Mouse (Mus musculus) kidney, embryonic 14.5 days (tissue): ENCODE data around the gene Pms2. TPM values are rescaled to one million over a fixed set of nuclear protein-coding genes. Genes with fewer than 3 reads are reported as not detected.

Experiments used
- ATAC-seq: fragments of 200-750 bp; cut with Nextera tagmentation; 2 replicates; pipeline ENCODE4 v1.8.0; 2017; ENCODE audit warnings: moderate number of reproducible peaks, mild to moderate bottlenecking, moderate TSS enrichment, moderate library complexity; ENCODE audit not compliant: low FRiP score, low TSS enrichment
- H3K27ac ChIP-seq: fragments of 300-500 bp; sonication (generic); 2 replicates; pipeline ENCODE4 v1.5.1; 2014; ENCODE audit warnings: low read depth, mild to moderate bottlenecking, low read length, moderate library complexity, mixed read lengths
- H3K27me3 ChIP-seq: fragments of 300-500 bp; sonication (generic); 2 replicates; pipeline ENCODE4 v1.6.1; 2014; ENCODE audit warnings: mild to moderate bottlenecking, low read length; ENCODE audit not compliant: control insufficient read depth, insufficient read depth
- H3K36me3 ChIP-seq: fragments of 300-500 bp; sonication (generic); 2 replicates; pipeline ENCODE4 v1.6.1; 2014; ENCODE audit warnings: low read length, mixed read lengths; ENCODE audit not compliant: control insufficient read depth, insufficient read depth
- H3K4me1 ChIP-seq: fragments of 300-500 bp; sonication (generic); 2 replicates; pipeline ENCODE4 v1.6.1; 2014; ENCODE audit warnings: low read length, mixed read lengths; ENCODE audit not compliant: control insufficient read depth, insufficient read depth
- H3K4me2 ChIP-seq: fragments of 300-500 bp; sonication (generic); replicated peaks from 2 replicates; pipeline ENCODE4 v1.6.1; 2014; ENCODE audit warnings: low read depth, mild to moderate bottlenecking, low read length
- H3K4me3 ChIP-seq: fragments of 300-500 bp; sonication (generic); 2 replicates; pipeline ENCODE4 v1.5.1; 2014; ENCODE audit warnings: mild to moderate bottlenecking, low read length
- H3K9ac ChIP-seq: fragments of 300-500 bp; sonication (generic); 2 replicates; pipeline ENCODE4 v1.6.1; 2014; ENCODE audit warnings: low read depth, mild to moderate bottlenecking, low read length, moderate library complexity
- H3K9me3 ChIP-seq: fragments of 300-500 bp; sonication (generic); 2 replicates; pipeline ENCODE4 v1.6.1; 2016; ENCODE audit warnings: low read length; ENCODE audit not compliant: control insufficient read depth
- WGBS: fragments of 180-500 bp; shearing (Covaris S2); extraction: QIAGEN DNeasy Blood & Tissue Kit; methylation state at CpG from one replicate; pipeline ENCODE4 v1.1.7; 2014; 5-methylcytosine and 5-hydroxymethylcytosine counted together
- polyA plus RNA-seq: library from polyadenylated mRNA; unstranded; fragments of >200 nt; fragmentation: Nextera tagmentation; extraction: Ambion mirVana; gene quantifications from 2 replicates; pipeline ENCODE4 v1.2.1, GENCODE M21; 2014

Pms2 gene
- polyA plus RNA-seq, 1 experiment from 2014 or later = 37.5 TPM

DNA sequence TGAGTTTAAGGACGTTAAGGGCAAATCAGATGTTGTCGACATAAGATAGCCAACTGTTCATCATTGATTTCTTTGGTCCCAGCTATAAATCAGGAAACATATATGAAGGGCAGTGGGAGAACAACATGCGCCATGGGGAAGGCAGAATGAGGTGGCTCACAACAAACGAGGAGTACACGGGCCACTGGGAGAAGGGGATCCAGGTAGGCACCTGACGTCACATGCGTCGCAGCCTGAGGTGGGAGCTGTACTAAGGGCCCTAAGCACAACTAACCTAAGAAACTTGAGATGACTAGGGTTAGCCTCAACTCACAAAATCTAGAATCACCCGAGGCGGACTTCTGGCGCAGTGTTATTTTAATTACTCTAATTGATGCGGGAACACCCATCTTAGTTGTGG is 38.6 kb downstream of the Pms2 start:
- H3K9ac ChIP-seq = no peak overlapping the region
- ATAC-seq = no peak
- H3K4me2 ChIP-seq = no peak overlapping the region
- H3K36me3 ChIP-seq = no peaks in the 10 kb centered on the region
- 82% methylated on average over 12 of the region's 12 CpGs for WGBS
- no peaks in the 10 kb centered on the region for H3K27me3 ChIP-seq
- H3K4me3 ChIP-seq = no peak overlapping the region
- 0 out of 2 replicates have a peak, but pooled peaks cover 6% of the 10 kb centered on the region for H3K4me1 ChIP-seq
- no peaks in the 10 kb centered on the region; the same call in 1 of the 2 replicates for H3K9me3 ChIP-seq
- H3K27ac ChIP-seq = no peak overlapping the region

DNA sequence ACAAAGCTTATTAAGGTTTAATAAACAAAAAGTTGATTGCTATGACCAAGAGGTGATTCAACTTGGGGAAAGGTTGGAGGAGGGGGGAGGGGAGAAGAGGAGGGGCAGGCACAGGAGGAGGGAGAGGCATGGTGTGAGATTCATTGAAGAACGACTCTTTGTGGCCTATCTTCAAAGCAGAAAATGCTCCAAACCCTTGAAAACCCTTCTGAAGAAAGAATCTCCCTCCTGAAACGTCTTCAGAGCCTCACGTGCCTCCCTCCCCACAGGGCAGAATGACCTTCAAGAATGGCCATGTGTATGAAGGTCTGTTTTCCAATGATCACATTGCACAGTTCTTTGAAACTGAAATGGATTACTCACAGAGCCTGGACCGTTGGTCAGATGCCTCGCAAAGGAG is 40.3 kb downstream of the Pms2 start:
- Histone ChIP-seq H3K36me3 (no peaks in the 10 kb centered on the region), H3K9ac (no peak overlapping the region), H3K27ac (no peak overlapping the region), H3K4me2 (no peak overlapping the region), H3K4me1 (0 out of 2 replicates have a peak, but pooled peaks cover 6% of the 10 kb centered on the region), H3K9me3 (no peaks in the 10 kb centered on the region), H3K27me3 (no peaks in the 10 kb centered on the region), H3K4me3 (no peak overlapping the region)
- 34% methylated on average over 5 of the region's 5 CpGs for WGBS
- ATAC-seq = no peak

DNA sequence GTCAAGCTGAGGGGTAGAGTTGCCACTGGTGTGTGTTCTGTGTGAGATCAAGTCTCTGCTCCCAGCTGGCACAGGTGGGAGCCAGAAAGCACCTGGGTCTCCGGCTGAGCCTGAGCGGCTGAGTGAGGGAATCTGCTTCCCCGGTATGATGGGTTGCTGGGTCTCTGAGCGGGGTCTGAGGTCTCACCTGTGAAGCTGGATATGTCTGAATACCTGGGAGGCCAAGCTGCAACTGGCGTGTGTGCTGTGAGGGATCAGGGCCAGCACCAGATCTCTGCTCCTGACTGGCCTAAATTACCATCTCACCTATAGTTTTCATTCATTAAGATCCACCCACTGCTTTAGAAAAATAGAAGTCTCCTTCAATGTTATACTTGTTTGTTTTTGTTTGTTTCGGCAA is 47.3 kb downstream of the Pms2 start:
- 95% methylated on average over 6 of the region's 6 CpGs for WGBS
- no peak for ATAC-seq

DNA sequence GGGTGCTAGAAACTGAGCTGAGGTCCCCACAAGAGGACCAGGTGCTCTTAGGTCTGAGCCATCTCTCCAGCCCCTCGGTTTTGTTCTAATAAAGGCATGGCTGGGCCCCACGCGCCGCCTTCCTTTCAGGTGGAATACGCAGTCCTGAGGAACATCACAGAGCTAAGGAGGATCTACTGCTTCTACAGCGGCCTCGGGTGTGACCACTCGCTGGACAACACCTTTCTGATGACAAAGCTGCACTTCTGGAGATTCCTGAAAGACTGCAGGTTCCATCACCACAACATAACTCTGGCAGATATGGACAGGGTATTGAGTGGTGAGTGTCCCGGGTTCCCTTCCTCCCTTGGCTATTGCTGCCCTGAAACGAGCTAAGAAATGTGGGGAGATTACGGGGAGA is 49.8 kb downstream of the Pms2 start:
- Histone ChIP-seq H3K4me1 (no peaks in the 10 kb centered on the region), H3K36me3 (no peaks in the 10 kb centered on the region), H3K9me3 (0 out of 2 replicates have a peak, but pooled peaks cover 2% of the 10 kb centered on the region), H3K4me2 (no peak overlapping the region), H3K9ac (no peak overlapping the region), H3K27ac (no peak overlapping the region), H3K27me3 (no peaks in the 10 kb centered on the region), H3K4me3 (no peak overlapping the region)
- no peak for ATAC-seq
- 92% methylated on average over 11 of the region's 11 CpGs for WGBS

More for the DNA sequence above, 47.3 kb downstream of the Pms2 start:
- Histone ChIP-seq H3K9me3 (0 out of 2 replicates have a peak, but pooled peaks cover 2% of the 10 kb centered on the region), H3K4me1 (no peaks in the 10 kb centered on the region), H3K27me3 (no peaks in the 10 kb centered on the region), H3K9ac (no peak overlapping the region), H3K36me3 (no peaks in the 10 kb centered on the region), H3K27ac (no peak overlapping the region), H3K4me3 (no peak overlapping the region), H3K4me2 (no peak overlapping the region)

DNA sequence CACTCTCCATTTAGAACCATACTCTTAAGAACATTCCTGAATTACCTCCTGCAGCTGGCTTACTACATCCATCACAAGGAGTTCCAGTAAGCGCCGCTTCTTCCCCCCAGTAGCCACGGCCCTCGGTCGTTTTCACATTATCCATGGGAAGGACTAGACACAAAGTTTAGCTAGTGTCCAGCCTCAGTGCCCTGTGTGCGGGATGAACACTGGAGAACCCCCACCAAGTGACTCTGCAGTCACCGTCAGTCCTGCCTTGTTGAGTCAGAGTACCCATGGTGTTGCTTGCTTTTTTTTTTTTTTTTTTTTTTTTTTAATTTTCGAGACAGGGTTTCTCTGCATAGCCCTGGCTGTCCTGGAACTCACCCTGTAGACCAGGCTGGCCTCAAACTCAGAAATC is 51.4 kb downstream of the Pms2 start:
- Histone ChIP-seq H3K4me1 (no peaks in the 10 kb centered on the region), H3K4me3 (no peak overlapping the region), H3K27ac (no peak overlapping the region), H3K4me2 (no peak overlapping the region), H3K27me3 (no peaks in the 10 kb centered on the region), H3K9me3 (0 out of 2 replicates have a peak, but pooled peaks cover 2% of the 10 kb centered on the region), H3K9ac (no peak overlapping the region), H3K36me3 (no peaks in the 10 kb centered on the region)
- ATAC-seq = no peak
- WGBS = 87% methylated on average over 8 of the region's 8 CpGs

DNA sequence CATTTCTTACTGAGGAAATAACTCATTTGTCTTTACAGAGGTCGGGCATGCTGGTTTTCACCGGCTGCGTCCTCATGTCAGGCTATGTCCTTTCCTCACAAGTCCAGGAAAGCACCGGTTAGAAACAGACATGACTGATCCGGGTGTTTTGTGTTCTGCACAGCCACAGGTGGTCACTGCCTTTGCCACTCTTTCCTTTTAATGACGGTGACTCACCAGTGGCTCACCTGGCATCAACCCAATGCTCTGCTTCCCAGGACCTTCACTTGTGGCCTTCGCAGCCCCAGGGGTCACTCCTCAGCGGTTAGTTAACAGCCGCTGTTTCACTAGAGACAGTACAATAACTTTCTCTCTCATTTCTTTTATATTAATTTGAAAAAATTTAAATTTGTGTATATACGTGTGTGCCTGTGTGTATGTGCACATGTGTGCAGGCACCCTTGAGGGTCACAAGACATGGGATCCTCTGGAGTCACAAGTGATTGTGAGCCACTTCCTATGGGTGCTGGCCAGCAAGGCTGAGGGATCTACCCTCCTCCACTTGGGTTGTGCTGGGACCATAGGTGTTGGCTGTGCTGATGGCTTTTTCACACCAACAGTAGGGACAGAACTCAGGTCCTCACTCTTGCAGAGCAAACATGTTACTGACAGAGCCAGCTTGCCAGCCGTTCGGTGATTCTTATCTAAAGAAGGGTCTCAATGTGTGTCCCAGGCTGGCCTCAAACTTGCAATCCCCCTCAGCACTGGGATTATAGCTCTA is 56.0 kb downstream of the Pms2 start:
- Histone ChIP-seq H3K4me2 (no peak overlapping the region), H3K4me1 (no peaks in the 10 kb centered on the region), H3K9ac (no peak overlapping the region), H3K36me3 (no peaks in the 10 kb centered on the region), H3K9me3 (no peaks in the 10 kb centered on the region), H3K27me3 (no peaks in the 10 kb centered on the region), H3K27ac (no peak overlapping the region), H3K4me3 (no peak overlapping the region)
- 79% methylated on average over 12 of the region's 12 CpGs for WGBS
- no peak for ATAC-seq

DNA sequence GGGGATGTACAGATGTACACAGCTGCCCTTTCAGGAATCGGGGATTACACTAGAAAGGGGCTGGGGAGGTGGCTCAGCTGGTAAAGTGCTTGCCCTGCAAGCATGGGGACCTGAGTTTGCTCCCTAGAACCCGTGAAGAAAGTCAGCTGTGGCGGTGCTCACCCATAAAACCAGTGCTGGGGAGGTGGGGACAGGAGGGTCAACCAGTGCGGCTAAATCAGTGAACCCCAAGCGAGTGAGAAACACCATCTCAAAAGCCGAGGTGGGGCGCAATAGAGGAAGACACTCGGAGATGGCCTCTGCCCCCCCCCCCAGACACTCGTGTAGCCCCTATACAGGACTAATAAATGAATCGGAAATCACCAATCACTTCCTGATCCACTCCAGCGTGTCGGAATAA is 56.9 kb downstream of the Pms2 start:
- H3K9me3 ChIP-seq = no peaks in the 10 kb centered on the region
- 90% methylated on average over 12 of the region's 12 CpGs for WGBS
- no peaks in the 10 kb centered on the region for H3K27me3 ChIP-seq
- H3K4me1 ChIP-seq = no peaks in the 10 kb centered on the region
- no peak overlapping the region for H3K27ac ChIP-seq
- H3K4me2 ChIP-seq = no peak overlapping the region
- no peak for ATAC-seq
- H3K36me3 ChIP-seq = no peaks in the 10 kb centered on the region
- no peak overlapping the region for H3K9ac ChIP-seq
- no peak overlapping the region for H3K4me3 ChIP-seq

DNA sequence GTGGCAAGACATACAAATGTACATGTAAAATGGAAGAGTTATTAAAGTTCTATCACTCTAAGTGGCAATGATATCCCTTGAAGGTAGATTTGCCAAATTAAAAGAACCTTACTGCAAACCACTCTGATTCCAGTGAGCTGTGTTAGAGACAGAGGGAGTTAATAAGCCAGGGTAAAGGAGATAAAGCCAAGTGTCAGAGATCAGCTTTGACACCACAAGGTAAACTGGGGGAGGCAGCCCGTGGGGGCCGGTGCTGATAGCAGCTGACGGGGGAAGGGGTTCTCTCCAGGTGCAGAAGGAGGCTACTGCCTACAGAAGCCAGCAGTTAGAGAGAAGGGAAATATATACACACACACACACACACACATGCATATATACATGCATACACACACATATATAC is 62.9 kb downstream of the Pms2 start:
- Histone ChIP-seq H3K27me3 (no peaks in the 10 kb centered on the region), H3K27ac (no peak overlapping the region), H3K4me2 (no peak overlapping the region), H3K9me3 (no peaks in the 10 kb centered on the region), H3K4me3 (no peak overlapping the region), H3K9ac (no peak overlapping the region), H3K4me1 (no peaks in the 10 kb centered on the region), H3K36me3 (no peaks in the 10 kb centered on the region)
- ATAC-seq = no peak
- WGBS = 47% methylated on average over 3 of the region's 3 CpGs

DNA sequence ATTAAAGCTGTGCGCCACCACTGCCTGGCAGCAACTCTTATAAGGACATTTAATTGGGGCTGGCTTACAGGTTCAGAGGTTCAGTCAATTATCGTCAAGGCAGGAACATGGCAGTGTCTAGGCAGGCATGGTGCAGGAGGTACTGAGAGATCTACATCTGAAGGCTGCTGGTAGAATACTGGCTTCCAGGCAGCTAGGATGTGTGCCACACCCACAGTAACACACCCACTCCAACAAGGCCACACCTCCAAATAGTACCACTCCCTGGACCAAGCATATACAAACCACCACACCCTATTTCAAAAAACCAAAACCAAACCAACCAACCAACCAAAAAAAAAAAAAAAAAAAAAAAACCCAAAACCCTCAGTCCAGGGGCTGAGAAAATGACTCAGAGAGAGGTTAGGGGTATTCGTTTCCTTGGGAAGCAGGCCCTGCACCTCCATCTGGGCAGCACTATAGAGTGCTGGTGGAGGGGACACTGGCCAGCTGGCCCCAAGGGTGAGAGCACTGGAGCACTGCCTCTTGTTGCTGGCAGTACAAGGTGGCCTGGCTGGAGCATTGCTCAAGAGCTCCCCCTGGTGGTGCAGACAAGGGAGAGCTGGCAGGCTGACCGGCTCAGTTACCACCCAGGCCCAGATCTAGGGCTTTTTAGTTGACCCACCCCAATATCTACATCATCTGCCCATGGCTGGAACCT is 65.3 kb downstream of the Pms2 start:
- H3K9me3 ChIP-seq = no peaks in the 10 kb centered on the region

More for the DNA sequence above, 65.3 kb downstream of the Pms2 start:
- Histone ChIP-seq H3K27ac (no peak overlapping the region), H3K4me3 (no peak overlapping the region), H3K27me3 (no peaks in the 10 kb centered on the region), H3K9ac (no peak overlapping the region), H3K4me2 (no peak overlapping the region), H3K36me3 (no peaks in the 10 kb centered on the region), H3K4me1 (no peaks in the 10 kb centered on the region)
- WGBS = 44% methylated on average over 4 of the region's 4 CpGs
- peak; percentile 84 for ATAC-seq
